Mouse (Mus musculus) brain, embryonic 14.5 days (tissue): ENCODE results near the gene Hist1h2bb. TPM values are rescaled to one million over a fixed set of nuclear protein-coding genes. Genes with fewer than 3 reads are reported as not detected.
A peak's percentile ranks its signal among the peaks of the same experiment; 100 is the strongest.

ENCODE experiments used
- DNase-seq: peaks from one replicate; pipeline ENCODE4 v3.0.0-alpha.2; 2011; ENCODE audit warnings: low read depth
- CTCF ChIP-seq: fragments of 200-500 bp; IDR thresholded peaks from 2 replicates; pipeline ENCODE4 v1.5.1; 2012; ENCODE audit warnings: inconsistent platforms, mild to moderate bottlenecking, moderate library complexity, borderline replicate concordance; ENCODE audit not compliant: insufficient read depth, insufficient read length; ENCODE audit errors: extremely low read depth
- POLR2A ChIP-seq: fragments of 200-500 bp; IDR thresholded peaks from 2 replicates; pipeline ENCODE4 v1.6.1; 2012; ENCODE audit warnings: mild to moderate bottlenecking, inconsistent platforms, borderline replicate concordance; ENCODE audit not compliant: poor library complexity, insufficient read depth, insufficient read length, severe bottlenecking; ENCODE audit errors: extremely low read depth
- polyA plus RNA-seq: library from polyadenylated mRNA; depleted of rRNA; stranded (reverse); fragments of >200 nt; gene quantifications from 2 replicates; pipeline ENCODE4 v1.2.3, GENCODE M21; 2012

Gene Hist1h2bb
- polyA plus RNA-seq, 1 experiment = 17.5 TPM

- TF ChIP-seq POLR2A (no peak), CTCF (no peak)
- peak; percentile 28 for DNase-seq
Measured at GRCm38 (mm10) chr13:23744421-23745380, 1.8 kb upstream of the Hist1h2bb start.

GRCm38 (mm10) chr13:23745381-23746161 is 963 bp upstream of the Hist1h2bb start, which contains the start of gene Hist1h3c:
Gene Hist1h3c (minus strand): TSS chr13:23745602.
- DNase-seq = peak; percentile 98
- TF ChIP-seq CTCF (no peak), POLR2A (no peak; the same call in 1 of the 2 replicates)

GRCm38 (mm10) chr13:23747081-23747891 is 752 bp downstream of the Hist1h2bb start:
- no peak for DNase-seq
- TF ChIP-seq POLR2A = no peak
- no peak for TF ChIP-seq CTCF

GRCm38 (mm10) chr13:23747892-23748288 is 1.4 kb downstream of the Hist1h2bb start:
- no peak for DNase-seq

GRCm38 (mm10) chr13:23749563-23750121 is 3.1 kb downstream of the Hist1h2bb start:
- TF ChIP-seq CTCF = no peak
- TF ChIP-seq POLR2A = no peak
- DNase-seq = no peak

More at GRCm38 (mm10) chr13:23747892-23748288, 1.4 kb downstream of the Hist1h2bb start:
- no peak for TF ChIP-seq POLR2A
- no peak for TF ChIP-seq CTCF

GRCm38 (mm10) chr13:23750839-23751477 is 4.4 kb downstream of the Hist1h2bb start, which contains the start of gene Hist1h2ab:
Gene Hist1h2ab (plus strand): TSS chr13:23751126.
- peak; percentile 93 for DNase-seq
- peak; percentile 11; the same call in 1 of the 2 replicates for TF ChIP-seq POLR2A

GRCm38 (mm10) chr13:23751478-23751956 is 5.0 kb downstream of the Hist1h2bb start:
- TF ChIP-seq POLR2A (no peak), CTCF (no peak)
- DNase-seq = peak; percentile 58

GRCm38 (mm10) chr13:23752067-23752741 is 5.7 kb downstream of the Hist1h2bb start, which contains the start of gene Hist1h3b:
Gene Hist1h3b (plus strand): TSS chr13:23752267.
- DNase-seq = peak; percentile 98
- TF ChIP-seq POLR2A = 0 out of 2 replicates have a peak, but pooled peaks have one; percentile 17

GRCm38 (mm10) chr13:23752742-23753172 is 6.2 kb downstream of the Hist1h2bb start:
- TF ChIP-seq CTCF (no peak), POLR2A (no peak)
- no peak for DNase-seq
